Mouse (Mus musculus) c-Kit-positive CD71-positive TER-119-positive erythroid progenitor cells, embryonic 14.5 days (primary cell): ENCODE data around the gene Tmem14c.
"Not testable (repeated sequence)": the region's sequence is repeated elsewhere in the genome, so short reads cannot be mapped to it uniquely, and the experiment has no call there.

Experiments used
- DNase-seq: peaks from one replicate; pipeline ENCODE4 v3.0.0-alpha.2; 2013; ENCODE audit warnings: low spot score

The Tmem14c gene

DNA sequence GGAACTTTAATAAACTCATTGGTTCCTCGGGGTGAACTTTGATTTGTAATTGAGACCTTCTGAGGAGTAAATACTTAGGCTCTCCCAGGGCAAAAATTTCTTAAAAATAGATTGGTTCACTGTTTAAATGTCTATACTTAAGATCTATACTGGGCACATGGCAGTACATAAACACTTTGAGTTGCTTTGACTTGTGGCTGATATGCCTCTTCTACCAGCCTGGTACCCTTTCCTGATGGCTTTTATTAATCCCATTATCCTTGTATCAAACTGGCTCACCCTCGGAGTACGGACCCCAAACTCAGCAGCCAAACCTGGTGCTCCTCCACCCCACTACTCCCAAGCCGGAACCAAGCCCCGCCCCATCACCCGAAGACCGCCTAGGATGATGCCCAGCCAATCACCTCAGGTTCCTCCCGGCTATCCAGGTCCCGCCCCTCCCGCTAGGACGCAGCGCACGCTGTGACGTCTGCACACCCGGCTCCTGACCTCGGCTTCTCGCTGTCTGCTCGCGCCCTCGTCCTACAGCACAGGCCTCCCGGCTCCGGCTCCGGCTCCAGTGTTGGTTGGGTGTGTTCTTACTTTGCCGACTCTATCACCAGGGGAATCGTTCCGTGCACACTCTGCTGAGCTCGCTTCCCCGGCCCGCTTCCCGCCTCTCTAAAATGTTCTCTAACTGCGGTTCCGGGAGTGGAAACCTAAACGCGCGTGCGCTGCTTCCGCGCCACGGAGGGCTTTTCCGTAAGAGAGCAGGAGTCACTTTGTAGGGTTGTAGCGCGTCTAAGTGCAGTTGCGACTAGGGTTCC lies at the start of gene Tmem14c:
Tmem14c (plus strand) TSS at position 464 of the 806 bp plus-strand sequence.
- DNase-seq: peak; percentile 93

DNA sequence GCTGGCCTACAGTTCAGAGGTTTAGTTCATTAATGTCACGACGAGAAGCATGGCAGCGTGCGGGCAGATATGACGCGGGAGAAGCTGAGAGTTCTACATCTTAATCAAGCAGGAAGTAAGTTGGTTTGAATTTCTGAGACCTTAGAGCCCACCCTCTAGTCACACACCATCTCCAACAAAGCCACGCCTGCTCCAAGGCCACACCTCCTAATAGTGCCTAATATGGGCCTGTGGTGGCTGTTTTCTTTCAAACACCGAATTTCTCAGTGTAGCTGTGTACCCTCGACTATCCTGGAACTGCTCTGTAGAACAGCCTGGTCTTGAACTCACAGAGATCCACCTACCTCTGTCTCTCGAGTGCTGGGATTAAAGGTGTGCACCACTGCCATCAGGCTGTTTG lies 48.5 kb upstream of the Tmem14c start:
- DNase-seq: no peak

DNA sequence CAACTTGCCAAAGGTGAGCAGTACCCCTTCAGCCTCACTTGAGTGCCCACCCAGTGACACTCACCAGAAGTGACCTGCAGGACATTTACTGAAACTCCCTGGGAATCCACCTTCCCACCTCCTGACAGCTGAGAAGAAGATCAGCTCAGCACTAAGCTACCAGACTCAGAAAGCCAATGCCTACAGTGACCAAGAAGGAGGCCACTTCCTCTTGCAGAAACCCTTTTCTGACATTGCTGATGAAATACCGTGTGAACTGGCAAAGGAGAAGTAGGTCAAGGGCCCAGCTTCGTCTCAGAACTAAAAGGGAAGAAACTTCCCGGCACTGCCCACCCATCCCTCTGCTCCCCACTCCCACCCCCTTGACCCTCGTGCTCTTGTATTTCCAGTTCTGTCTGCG lies 47.5 kb upstream of the Tmem14c start:
- DNase-seq: no peak

DNA sequence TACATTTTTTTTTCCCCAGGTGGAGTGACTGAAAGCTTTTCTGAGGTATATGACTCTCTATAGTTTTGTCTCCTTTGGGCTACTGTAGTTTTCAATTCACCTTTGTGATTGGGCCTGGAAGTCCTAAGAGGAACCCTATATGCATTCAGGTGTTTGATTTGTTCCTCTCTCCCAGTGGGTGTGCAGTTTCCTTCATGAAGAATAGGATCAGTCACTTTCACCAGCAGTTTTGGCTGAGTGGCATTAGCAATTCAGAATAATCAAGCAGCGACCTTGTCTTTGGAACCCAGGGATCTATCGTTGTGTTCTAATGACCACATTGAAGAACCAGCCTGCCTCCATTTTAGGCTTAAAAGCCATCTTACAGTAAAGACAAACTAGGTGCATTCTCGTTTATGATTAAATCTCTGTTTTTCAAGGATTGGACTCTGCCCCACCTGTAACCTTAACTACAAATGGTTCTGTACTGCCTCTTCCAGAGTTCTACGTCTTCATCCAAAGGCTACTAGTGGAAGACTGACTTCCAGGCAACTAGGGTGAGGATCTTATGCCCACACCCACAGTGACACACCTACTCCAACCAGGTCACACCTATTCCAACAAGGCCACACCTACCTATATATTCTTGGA lies 46.2 kb upstream of the Tmem14c start:
- no peak for DNase-seq

DNA sequence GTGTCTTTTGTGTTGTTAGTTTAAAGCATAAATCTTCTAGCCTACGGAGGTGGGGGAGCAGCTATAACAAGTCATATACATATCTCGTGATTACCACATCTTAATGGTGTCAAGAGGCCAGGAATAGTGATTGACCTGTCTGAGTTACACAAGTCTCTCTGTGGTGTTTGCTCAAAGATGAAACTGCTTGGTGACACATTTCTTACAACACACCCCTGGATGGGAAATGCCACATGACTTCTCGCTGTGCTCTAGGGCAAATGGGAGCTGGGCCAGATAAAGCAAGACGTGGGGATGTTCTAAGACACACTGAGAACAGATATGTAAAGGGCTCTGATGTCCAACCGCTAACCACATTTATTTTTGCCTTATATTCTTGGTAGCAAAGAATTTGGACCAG lies 44.8 kb upstream of the Tmem14c start:
- DNase-seq: no peak

DNA sequence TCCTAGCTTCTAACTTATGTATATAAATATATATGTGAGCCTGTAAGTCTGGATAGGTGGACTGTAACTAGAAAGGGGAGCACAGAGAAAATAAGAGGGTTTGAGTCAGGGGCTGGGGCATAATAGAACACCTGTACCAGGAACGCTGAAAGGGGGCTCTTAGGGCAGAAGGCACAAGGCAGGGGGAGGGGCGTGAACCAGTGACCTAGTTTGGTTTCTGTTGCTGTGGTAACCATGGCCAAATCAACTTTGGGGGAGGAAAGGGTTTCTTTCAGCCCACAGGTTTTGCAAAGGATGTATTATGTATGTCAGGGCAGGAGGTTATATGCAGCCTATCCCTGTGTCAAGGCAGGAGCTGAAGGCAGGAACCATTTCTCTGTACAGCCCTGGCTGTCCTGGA lies 44.3 kb upstream of the Tmem14c start:
- DNase-seq: no peak

DNA sequence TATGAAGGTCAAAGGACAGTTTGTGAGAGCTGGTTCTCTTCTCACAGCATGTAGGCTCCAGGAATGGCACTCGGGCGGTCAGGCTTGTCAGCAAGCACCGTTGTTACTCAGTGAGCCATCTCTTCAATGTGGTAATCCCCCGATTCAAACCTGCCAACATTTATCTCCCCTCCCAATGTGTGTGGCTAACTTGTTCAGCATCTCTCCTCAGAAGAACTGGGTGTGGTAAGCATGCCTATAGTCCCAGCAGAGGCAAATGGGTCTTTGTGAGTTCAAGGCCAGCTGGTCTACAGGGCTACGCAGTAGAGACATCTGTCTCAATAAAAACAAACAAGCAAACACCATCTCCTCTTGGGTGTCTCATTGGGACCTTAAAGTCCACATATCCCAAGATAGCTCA lies 43.1 kb upstream of the Tmem14c start:
- no peak for DNase-seq

DNA sequence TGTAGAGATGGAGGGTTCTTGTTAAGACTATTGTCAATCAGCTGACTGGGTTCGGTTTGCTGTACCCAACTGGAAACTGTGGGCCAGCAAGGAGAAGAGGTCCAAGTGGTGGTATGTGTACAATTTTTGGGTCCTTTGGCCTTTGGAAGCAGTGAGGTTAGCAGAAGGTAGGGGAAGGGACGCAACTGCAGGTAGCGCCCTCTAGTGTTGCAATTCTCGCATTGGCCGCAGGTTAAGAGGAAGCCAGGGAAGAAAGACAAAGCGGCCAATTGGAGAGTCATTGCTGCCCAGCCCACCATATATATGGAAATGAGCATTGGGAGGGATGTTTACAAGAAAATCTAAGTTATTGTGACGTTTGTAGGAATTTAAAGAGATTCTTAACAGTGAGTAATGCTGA lies 38.5 kb upstream of the Tmem14c start:
- no peak for DNase-seq

DNA sequence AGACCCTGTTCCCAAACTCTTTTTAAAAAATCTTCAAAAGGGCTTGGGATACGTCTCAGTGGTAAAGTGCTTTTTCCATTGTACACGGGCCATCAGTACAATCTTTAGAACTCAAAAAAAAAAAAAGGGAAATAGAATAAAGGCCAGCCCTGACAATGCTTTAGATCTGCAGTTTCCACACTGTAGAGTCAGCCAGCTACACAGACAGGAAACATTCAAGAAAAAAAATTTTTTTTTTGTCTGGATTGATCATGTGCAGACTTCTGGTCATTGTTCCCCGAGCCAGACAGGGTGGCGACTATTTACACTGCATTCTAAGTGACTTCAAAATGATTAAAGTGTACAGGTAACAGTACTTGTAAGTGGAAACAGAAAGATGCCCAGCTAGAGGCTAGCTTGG lies 37.4 kb upstream of the Tmem14c start:
- no peak for DNase-seq

DNA sequence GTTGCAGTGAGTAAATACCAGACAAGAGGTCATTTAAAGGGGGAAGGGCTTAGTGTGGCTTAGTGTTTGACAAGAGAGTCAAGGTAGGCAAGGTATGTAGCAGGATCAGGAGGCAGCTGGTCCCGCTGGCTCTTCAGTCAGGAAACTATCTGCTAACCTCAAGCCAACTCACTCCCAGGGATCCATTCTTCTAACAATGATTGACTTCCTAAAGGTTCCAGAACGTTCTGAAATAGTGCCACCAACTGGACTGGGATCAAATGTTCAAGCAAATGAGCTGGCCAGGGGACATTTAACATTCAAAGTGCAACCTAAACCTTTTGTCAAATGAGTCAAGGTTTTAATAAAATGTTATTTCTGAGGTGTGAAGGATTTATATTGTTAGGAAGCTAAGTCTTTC lies 36.8 kb upstream of the Tmem14c start:
- DNase-seq: no peak

DNA sequence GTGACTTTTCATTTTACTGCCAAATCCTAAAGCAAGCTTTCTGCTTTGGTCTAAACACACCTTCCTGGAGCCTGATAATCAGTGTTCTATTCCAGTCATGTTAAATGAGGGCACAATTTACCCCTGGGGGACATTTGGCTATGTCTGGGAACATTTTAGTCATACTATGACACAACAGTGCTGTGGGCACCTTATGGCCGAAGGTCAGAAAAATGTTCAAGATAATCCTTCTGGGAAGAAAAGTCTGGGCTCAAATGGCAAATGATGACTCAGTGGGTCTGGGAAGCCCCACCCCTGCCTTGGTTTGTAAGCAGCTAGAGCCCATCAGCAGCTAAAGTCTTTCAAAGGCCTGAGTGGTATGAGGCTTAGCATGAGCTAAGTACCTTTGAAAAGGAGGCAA lies 33.3 kb upstream of the Tmem14c start:
- DNase-seq: no peak

DNA sequence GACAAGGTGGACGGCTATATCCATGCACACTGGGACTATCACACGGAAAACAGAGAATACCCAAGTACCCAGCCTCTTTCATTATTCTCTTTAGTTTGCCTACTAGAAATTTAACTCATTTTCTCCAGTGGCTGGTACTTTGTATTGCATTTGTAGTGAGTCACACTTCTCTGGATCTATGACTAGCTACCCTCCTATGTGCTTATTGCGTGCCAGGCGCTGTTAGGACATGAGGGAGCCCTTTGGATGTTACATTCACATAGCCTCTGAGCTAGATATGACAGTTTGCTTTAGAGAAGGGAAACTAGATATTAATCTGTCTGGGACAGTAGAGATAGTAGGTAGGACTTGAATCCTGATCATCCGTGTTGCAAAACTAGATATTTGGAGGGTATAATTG lies 30.0 kb upstream of the Tmem14c start:
- DNase-seq: no peak

DNA sequence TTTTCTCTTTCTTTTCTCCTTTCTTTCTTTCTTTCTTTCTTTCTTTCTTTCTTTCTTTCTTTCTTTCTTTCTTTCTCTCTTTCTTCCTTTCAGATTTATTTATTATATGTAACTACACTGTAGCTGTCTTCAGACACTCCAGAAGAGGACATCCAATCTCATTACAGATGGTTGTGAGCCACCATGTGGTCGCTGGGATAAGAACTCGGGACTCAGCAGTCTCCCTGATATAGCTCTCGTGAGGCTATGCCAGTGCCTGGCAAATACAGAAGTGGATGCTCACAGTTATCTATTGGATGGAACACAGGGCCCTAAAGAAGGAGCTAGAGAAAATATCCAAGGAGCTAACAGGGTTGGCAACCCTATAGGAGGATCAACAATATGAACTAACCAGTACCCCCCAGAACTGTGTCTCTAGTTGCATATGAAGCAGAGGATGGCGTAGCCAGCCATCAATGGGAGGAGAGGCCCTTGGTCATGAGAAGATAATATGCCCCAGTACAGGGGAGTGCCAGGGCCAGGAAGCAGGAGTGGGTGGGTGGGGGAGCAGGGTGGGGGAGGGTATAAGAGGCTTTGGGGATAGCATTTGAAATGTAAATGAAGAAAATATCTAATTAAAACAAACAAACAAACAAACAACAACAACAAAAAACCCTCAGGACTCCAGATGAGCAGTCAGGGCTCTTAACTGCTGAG lies 28.3 kb upstream of the Tmem14c start:
- DNase-seq: peak; percentile 68

DNA sequence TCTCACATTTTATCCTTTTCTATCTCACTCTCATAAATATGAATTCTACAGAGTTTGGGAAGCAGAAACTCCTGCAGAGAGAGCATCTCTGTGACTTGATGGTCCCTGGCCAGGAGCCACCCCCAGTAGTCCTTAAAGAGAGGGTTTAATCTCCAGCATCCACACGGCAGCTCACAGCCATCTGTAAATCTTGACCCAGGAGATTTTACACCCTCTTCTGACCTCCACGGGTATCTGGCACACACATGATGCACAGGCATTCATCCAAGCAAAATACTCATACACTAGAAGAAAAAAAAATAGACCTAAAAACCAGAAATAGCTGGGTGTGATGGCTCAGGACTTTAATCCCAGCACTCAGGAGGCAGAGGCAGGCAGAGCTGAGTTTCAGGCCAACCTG lies 27.7 kb upstream of the Tmem14c start:
- no peak for DNase-seq

DNA sequence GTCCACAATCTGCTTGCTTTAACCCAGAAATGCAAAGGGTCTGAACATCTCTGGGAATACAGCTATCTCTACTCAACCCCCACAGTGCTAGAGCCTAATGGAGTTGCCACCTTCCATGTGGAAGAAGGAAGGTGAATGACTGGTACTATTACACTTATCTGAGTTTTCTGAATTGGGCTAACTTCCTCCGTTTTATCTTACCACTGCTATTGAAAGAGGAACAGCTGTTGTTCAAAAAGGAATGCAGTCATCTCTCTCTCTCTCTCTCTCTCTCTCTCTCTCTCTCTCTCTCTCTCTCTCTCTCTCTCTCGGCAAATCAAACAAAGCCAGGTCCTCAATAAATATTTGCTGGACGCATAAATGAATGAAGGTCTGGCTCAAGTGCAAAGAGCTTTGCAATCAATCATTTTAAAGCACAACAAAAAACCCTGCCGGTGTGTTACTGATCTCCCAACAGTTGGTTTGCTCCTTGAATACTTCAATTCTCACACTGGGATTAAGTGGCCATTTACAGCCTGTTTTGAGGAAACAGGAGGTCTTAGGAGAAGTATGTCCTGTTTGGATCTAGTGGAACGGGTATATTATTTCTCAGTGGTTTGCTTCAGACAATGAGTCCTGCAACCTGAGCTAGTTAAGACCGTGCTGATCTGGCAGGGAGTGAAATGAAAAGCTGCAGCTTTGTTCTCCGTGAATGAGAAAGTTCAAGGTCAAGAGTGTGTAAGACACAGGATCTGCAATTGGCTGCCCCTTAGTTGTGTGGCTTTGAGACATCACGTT lies 21.4 kb upstream of the Tmem14c start:
- DNase-seq: no peak

DNA sequence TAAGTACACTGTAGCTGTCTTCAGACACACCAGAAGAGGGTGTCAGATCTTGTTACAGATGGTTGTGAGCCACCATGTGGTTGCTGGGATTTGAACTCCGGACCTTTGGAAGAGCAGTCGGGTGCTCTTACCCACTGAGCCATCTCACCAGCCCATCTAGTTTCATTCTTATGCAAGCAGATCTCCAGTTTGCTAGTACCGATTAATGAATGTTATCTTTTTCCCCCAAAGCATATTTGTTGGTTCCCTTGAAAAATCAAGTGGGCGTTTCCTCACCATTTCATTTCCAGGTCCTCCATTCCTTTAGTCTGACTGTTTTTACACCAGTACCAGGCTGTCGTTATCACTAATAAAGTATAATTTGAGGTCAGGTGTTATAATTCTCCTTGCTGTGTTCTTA lies 17.6 kb upstream of the Tmem14c start:
- DNase-seq: not testable (repeated sequence)

DNA sequence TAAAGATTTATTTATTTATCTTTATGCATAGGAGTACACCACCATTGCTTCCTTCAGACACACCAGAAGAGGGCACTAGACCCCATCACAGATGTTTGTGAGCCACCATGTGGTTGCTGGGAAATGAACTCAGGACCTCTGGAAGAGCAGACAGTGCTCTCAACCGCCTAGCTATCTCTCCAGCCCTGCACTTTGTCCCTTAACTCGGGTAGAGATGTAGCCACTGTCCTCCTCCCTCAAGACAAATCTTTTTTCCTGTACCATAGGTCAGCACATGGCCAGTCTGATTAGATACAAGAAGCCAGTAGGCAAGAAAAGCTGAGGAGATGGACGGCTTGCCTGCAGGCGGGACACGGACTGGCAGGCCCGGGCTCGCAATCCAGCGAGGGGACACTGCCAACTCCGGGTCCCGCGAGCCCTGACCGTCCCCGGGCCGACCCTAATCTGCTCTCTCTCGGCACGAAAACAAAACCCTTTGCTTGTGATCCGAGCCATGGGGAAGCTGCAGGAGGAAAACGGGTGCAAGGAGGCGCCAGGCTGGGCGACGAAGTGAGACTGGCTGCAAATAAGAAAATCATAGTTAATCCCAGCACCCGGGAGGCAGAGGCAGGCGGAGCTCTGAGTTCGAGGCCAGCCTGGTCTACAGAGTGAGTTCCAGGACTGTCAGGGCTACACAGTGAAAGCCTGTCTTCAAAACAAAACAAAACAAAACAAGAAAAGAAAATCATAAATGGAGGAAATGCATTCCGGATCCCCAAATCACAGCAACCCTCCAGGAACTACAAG lies 15.8 kb upstream of the Tmem14c start:
- no peak for DNase-seq

DNA sequence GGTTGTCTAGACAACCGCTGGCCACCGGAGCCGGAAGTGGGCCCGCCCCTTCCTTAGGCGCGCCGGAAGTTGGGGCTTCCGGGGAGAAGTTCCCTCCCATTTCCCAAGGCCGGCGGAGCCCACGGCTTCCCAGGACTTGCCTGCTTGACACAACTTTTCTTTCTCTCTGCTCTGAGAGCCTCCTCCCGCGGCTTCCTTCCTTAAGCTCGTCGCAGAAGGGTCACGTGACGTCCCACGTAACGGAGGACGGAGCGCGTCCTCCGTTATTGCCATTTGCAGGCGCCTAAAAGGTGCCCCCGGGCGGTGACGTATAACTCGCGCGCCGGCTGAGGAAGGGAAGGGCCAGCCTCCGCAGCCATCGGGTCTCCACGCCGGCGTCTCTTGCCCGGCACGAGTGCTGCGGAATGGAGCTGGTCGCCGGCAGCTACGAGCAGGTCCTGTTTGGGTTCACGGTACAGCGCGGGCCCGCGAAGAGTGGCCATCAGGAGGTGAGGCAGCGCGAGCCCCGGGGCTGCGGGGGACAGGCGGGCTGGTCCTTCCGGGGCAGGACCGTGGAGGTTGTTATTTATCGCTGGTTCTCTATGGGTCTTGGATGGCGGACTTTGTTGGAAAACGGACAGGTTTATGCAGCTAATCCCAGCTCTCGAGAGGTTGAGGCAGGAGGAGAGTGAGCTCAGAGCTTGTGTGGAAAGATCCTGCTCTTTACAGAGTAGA lies 15.0 kb upstream of the Tmem14c start, which contains the start of gene Pak1ip1:
Pak1ip1 (plus strand) TSS at position 98 of the 714 bp plus-strand sequence.
- DNase-seq: peak; percentile 84

DNA sequence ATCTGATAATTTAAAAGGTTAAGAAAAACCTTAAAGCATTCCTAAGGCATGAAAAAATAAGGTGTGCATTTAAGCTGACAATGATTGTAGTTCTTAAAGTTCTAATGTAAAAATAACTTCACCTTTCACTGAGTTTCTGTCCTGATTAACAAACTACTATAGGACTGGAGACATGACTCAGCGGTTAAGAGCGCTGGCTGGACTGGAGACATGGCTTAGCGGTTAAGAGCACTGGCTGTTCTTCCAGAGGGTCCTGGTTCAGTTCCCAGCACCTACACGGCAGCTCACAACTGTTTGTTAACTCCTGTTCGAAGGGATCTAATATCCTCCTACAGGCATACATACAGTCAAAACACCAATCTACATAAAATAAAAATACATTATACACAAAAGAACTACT lies 14.1 kb upstream of the Tmem14c start:
- DNase-seq: no peak

DNA sequence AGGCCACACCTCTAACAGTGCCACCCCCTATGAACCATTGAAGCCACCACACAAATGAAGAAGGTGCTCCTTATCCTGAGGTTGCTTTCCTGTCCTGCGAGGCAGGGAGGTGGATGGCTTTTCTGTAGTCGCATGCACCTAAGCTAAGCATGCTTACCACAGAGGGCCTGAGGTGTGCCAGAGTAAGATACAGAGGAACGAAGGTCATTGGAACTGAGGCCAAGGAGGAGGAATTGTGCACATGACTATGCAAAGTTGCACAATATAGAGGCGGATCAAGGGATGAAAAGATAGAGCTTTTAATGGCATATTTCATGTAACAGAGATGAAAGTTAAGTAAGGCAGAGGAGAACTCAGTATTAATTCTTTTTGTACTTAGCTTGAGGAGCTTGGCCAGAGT lies 9.8 kb upstream of the Tmem14c start:
- no peak for DNase-seq

DNA sequence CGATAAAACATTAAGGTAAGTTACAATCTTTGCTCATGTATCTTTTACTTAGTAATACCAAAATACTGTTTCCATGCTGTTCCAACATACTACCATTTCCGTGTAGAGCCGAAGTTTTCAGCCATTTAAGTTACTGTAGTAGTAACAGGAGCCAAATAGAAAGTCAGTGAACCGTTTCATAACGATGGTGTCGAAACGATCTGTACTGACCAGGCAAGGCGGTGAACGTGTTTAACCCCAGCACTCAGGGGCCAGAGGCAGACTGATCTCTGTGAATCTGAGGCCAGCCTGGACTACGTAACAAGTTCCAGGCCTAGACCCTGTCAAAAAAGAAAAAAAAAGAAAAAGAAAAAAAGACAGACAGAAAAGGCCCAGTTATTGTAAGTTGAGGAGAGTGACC lies 7.8 kb upstream of the Tmem14c start:
- no peak for DNase-seq
